Mouse (Mus musculus) heart, embryonic 12.5 days (tissue): Measurements from ENCODE around the gene Rps6ka5. TPM values are rescaled to one million over a fixed set of nuclear protein-coding genes. Genes with fewer than 3 reads are reported as not detected.

Source experiments
- ATAC-seq: fragments of 200-750 bp; cut with Nextera tagmentation; 2 replicates; pipeline ENCODE4 v1.8.0; 2017; ENCODE audit warnings: moderate TSS enrichment, moderate library complexity; ENCODE audit not compliant: insufficient number of reproducible peaks, low FRiP score
- H3K27ac ChIP-seq: fragments of 300-500 bp; sonication (generic); 2 replicates; pipeline ENCODE4 v1.5.1; 2016; ENCODE audit warnings: mild to moderate bottlenecking, moderate library complexity; ENCODE audit not compliant: poor library complexity, severe bottlenecking
- H3K27me3 ChIP-seq: fragments of 300-500 bp; sonication (generic); replicated peaks from 2 replicates; pipeline ENCODE4 v1.6.1; 2016; ENCODE audit warnings: mild to moderate bottlenecking, moderate library complexity
- H3K36me3 ChIP-seq: fragments of 300-500 bp; sonication (generic); 2 replicates; pipeline ENCODE4 v1.6.1; 2016; ENCODE audit warnings: mild to moderate bottlenecking, moderate library complexity
- H3K4me1 ChIP-seq: fragments of 300-500 bp; sonication (generic); replicated peaks from 2 replicates; pipeline ENCODE4 v1.6.1; 2016; ENCODE audit warnings: mild to moderate bottlenecking
- H3K4me2 ChIP-seq: fragments of 300-500 bp; sonication (generic); 2 replicates; pipeline ENCODE4 v1.6.1; 2016; ENCODE audit warnings: mild to moderate bottlenecking, moderate library complexity
- H3K4me3 ChIP-seq: fragments of 300-500 bp; sonication (generic); 2 replicates; pipeline ENCODE4 v1.5.1; 2016; ENCODE audit warnings: mild to moderate bottlenecking
- H3K9ac ChIP-seq: fragments of 300-500 bp; sonication (generic); 2 replicates; pipeline ENCODE4 v1.6.1; 2016; ENCODE audit warnings: mild to moderate bottlenecking, moderate library complexity
- H3K9me3 ChIP-seq: fragments of 300-500 bp; sonication (generic); replicated peaks from 2 replicates; pipeline ENCODE4 v1.6.1; 2016; ENCODE audit warnings: mild to moderate bottlenecking, moderate library complexity
- WGBS: fragments of 180-500 bp; shearing (Covaris S2); methylation state at CpG from one replicate; pipeline ENCODE4 v1.1.7; 2016; 5-methylcytosine and 5-hydroxymethylcytosine counted together
- polyA plus RNA-seq: library from polyadenylated mRNA; unstranded; fragments of >200 nt; fragmentation: Nextera tagmentation; extraction: Ambion mirVana; gene quantifications from 2 replicates; pipeline ENCODE4 v1.2.1, GENCODE M21; 2016

Gene Rps6ka5
- polyA plus RNA-seq, 1 experiment from 2014 or later, result 5.4 TPM

DNA sequence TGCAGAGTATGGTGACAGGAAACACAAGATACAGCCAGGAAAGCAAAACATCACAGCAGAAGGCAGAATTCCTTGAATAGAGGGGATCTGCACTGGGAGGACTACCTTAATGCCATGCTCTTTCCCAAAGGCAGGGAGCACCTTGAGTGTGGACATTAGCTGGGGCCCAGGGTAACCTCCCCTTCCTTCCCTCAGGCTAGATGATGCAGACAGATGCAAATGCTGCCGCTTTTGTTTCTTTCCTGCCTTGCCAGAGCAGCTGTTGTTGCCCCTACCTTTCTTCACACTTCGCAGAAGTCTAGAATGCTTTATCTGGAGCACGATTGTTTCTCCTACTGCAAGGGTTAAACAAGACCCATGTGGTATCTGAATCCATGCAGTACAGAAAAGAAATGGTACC, 34.6 kb downstream of the Rps6ka5 start:
- 53% methylated on average over 3 of the region's 3 CpGs for WGBS
- no peaks in the 10 kb centered on the region for H3K36me3 ChIP-seq
- H3K27ac ChIP-seq, result no peak overlapping the region
- H3K9me3 ChIP-seq, result no peaks in the 10 kb centered on the region
- 0 out of 2 replicates have a peak overlapping the region, but pooled peaks have one; percentile 39 for H3K9ac ChIP-seq
- H3K4me2 ChIP-seq, result no peak overlapping the region
- ATAC-seq, result no peak
- H3K27me3 ChIP-seq, result no peaks in the 10 kb centered on the region
- peaks cover 19% of the 10 kb centered on the region for H3K4me1 ChIP-seq
- H3K4me3 ChIP-seq, result no peak overlapping the region

DNA sequence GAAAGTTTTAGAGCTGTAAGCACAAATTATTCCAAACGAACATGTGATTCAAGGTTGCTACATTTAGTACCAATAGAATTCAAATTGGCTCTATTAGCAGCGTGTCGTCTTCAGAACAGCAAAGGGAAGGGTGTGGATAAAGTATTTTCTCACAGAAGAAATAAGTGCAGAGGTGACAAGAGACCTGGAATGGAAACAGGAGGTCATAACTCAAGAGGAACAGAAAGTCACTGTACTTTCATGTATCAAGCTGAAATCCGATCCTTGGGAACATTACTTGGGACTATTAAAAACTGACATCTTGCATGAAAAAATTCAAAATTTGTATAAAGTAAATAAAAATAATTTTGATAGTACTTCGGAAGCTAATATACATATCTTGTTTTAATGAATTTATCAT, 36.3 kb downstream of the Rps6ka5 start:
- Histone ChIP-seq H3K4me1 (peaks cover 18% of the 10 kb centered on the region), H3K4me2 (no peak overlapping the region), H3K4me3 (no peak overlapping the region), H3K9ac (no peak overlapping the region), H3K27ac (no peak overlapping the region), H3K27me3 (no peaks in the 10 kb centered on the region), H3K36me3 (no peaks in the 10 kb centered on the region), H3K9me3 (no peaks in the 10 kb centered on the region)
- 78% methylated on average over 5 of the region's 5 CpGs for WGBS
- ATAC-seq, result no peak

DNA sequence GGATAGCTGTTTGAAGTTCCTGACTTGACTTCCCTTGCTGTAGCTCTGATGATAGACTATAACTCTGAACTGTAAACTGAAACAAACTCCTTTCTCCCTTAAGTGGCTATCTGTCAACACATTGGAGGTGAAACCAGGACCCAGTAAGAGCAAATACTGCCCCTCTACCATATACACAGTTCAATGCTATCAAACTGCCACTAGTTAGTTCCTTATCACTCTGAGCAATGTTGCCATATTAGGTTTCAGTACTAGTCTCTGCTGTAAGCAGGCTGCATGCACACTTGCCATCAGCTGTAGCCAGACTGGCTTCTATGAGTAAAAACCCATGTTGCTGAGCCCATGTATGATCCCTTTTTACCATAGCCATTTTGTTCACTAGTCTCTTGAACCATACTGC, 38.6 kb downstream of the Rps6ka5 start:
- peaks cover 18% of the 10 kb centered on the region for H3K4me1 ChIP-seq
- no peaks in the 10 kb centered on the region for H3K9me3 ChIP-seq
- peak; percentile 53; the same call in 1 of the 2 replicates for ATAC-seq
- peak overlapping the region; percentile 60; the same call in 1 of the 2 replicates for H3K27ac ChIP-seq
- H3K27me3 ChIP-seq, result no peaks in the 10 kb centered on the region
- H3K4me2 ChIP-seq, result no peak overlapping the region
- no peak overlapping the region for H3K4me3 ChIP-seq
- H3K36me3 ChIP-seq, result no peaks in the 10 kb centered on the region
- no peak overlapping the region for H3K9ac ChIP-seq

- ATAC-seq, result no peak
- Histone ChIP-seq H3K9me3 (no peaks in the 10 kb centered on the region), H3K27me3 (no peaks in the 10 kb centered on the region), H3K4me1 (peaks cover 12% of the 10 kb centered on the region), H3K36me3 (no peaks in the 10 kb centered on the region), H3K27ac (no peak overlapping the region), H3K9ac (no peak overlapping the region), H3K4me3 (no peak overlapping the region), H3K4me2 (no peak overlapping the region)
- WGBS, result 87% methylated on average over 2 of the region's 2 CpGs
These were observed 39.8 kb downstream of the Rps6ka5 start for GRCm38 (mm10) chr12:100687001-100687400.

- Histone ChIP-seq H3K4me1 (peaks cover 9% of the 10 kb centered on the region), H3K9me3 (no peaks in the 10 kb centered on the region), H3K4me2 (no peak overlapping the region), H3K9ac (no peak overlapping the region), H3K27ac (no peak overlapping the region), H3K36me3 (no peaks in the 10 kb centered on the region), H3K27me3 (no peaks in the 10 kb centered on the region), H3K4me3 (no peak overlapping the region)
- WGBS, result 74% methylated on average over 7 of the region's 7 CpGs
- ATAC-seq, result no peak
These were observed 45.0 kb downstream of the Rps6ka5 start for GRCm38 (mm10) chr12:100681752-100682151.

- Histone ChIP-seq H3K9me3 (no peaks in the 10 kb centered on the region), H3K4me1 (peaks cover 9% of the 10 kb centered on the region), H3K4me2 (no peak overlapping the region), H3K27me3 (no peaks in the 10 kb centered on the region), H3K27ac (no peak overlapping the region), H3K9ac (no peak overlapping the region), H3K36me3 (no peaks in the 10 kb centered on the region), H3K4me3 (no peak overlapping the region)
- 52% methylated on average over 1 of the region's 1 CpGs for WGBS
- no peak for ATAC-seq
These were observed 45.5 kb downstream of the Rps6ka5 start for GRCm38 (mm10) chr12:100681241-100681640.

DNA sequence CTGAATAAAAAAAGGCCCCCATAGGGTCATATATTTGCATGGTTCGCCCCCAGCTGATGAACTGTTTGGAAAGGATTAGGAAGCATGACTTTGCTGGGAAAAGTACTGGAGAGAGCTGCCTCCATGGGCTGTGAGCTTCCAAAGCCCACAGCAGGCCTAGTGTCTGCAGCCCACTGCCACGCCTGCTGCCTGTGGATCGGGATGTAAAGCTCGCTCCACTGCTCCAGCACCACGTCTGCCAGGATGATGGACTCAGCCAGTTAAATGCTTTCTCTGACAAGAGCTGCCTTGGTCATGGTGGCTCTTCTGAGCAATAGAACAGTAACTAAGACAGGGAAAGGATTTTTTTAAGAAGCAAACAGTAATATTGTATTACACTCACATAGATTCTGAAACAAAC, 46.1 kb downstream of the Rps6ka5 start:
- H3K4me2 ChIP-seq, result no peak overlapping the region
- WGBS, result 89% methylated on average over 5 of the region's 5 CpGs
- no peak for ATAC-seq
- H3K9ac ChIP-seq, result no peak overlapping the region
- H3K27ac ChIP-seq, result no peak overlapping the region
- H3K36me3 ChIP-seq, result no peaks in the 10 kb centered on the region
- H3K4me3 ChIP-seq, result no peak overlapping the region
- no peaks in the 10 kb centered on the region for H3K9me3 ChIP-seq
- H3K27me3 ChIP-seq, result no peaks in the 10 kb centered on the region
- H3K4me1 ChIP-seq, result peaks cover 9% of the 10 kb centered on the region

- Histone ChIP-seq H3K4me1 (0 out of 2 replicates have a peak, but pooled peaks cover 10% of the 10 kb centered on the region), H3K27me3 (no peaks in the 10 kb centered on the region), H3K4me3 (no peak overlapping the region), H3K9me3 (no peaks in the 10 kb centered on the region), H3K27ac (no peak overlapping the region), H3K4me2 (no peak overlapping the region), H3K36me3 (no peaks in the 10 kb centered on the region), H3K9ac (no peak overlapping the region)
- ATAC-seq, result no peak
- 57% methylated on average over 2 of the region's 2 CpGs for WGBS
These were observed 56.1 kb downstream of the Rps6ka5 start for GRCm38 (mm10) chr12:100670647-100671199.

- Histone ChIP-seq H3K27me3 (no peaks in the 10 kb centered on the region), H3K36me3 (no peaks in the 10 kb centered on the region), H3K9ac (no peak overlapping the region), H3K9me3 (no peaks in the 10 kb centered on the region), H3K4me3 (no peak overlapping the region), H3K4me2 (no peak overlapping the region), H3K4me1 (peaks cover 13% of the 10 kb centered on the region; the same call in 1 of the 2 replicates), H3K27ac (no peak overlapping the region)
- 75% methylated on average over 4 of the region's 4 CpGs for WGBS
- ATAC-seq, result no peak
These were observed 61.5 kb downstream of the Rps6ka5 start for GRCm38 (mm10) chr12:100665294-100665693.

GRCm38 (mm10) chr12:100660076-100660475, 66.7 kb downstream of the Rps6ka5 start:
- ATAC-seq, result no peak
- 80% methylated on average over 2 of the region's 2 CpGs for WGBS
- Histone ChIP-seq H3K36me3 (no peaks in the 10 kb centered on the region), H3K9me3 (no peaks in the 10 kb centered on the region), H3K27ac (no peak overlapping the region), H3K27me3 (no peaks in the 10 kb centered on the region), H3K4me2 (no peak overlapping the region), H3K4me1 (no peaks in the 10 kb centered on the region), H3K9ac (no peak overlapping the region), H3K4me3 (no peak overlapping the region)

DNA sequence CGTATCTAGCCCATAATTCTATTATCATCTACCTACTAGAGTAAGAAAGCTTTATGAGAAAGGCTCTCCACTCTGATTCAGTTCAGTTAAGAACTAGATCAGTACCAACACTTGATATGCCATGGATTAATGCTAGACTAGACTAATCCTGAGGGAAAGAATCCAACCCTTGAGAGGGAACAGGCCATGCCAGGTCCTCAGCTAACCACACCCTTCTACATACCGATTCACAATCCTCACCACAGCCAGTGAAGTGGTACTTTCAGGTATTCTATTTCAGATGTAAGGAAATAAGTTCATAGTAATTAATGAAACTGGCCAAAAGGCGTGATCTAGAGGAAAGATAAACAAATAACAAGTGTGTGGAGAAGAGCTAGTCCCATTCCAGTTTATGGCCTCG, 70.8 kb downstream of the Rps6ka5 start:
- Histone ChIP-seq H3K4me2 (no peak overlapping the region), H3K36me3 (no peaks in the 10 kb centered on the region), H3K4me3 (no peak overlapping the region), H3K9ac (no peak overlapping the region), H3K27me3 (no peaks in the 10 kb centered on the region), H3K4me1 (0 out of 2 replicates have a peak, but pooled peaks cover 2% of the 10 kb centered on the region), H3K27ac (no peak overlapping the region), H3K9me3 (no peaks in the 10 kb centered on the region)
- WGBS, result 82% methylated on average over 4 of the region's 4 CpGs
- no peak for ATAC-seq

DNA sequence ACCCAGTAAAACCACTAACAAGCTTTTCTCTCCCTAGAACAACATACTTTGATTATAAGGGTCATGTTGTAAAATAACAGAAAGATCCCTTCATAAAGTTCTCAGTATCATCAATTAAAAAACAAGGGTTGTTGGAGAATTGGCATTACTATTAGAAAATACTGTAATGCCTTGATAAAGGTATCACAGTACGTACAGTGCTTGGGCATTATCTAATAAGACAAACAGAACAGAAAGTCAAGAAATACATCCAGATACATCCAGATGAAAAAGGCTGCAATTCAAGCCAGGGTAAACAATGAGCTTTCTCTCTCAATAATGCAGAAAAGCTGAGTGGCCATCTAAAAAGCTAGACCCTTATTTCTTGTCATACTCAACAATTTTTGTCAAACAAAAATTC, 84.8 kb downstream of the Rps6ka5 start:
- Histone ChIP-seq H3K9ac (no peak overlapping the region), H3K4me3 (no peak overlapping the region), H3K36me3 (no peaks in the 10 kb centered on the region), H3K27ac (no peak overlapping the region), H3K9me3 (no peaks in the 10 kb centered on the region), H3K4me2 (no peak overlapping the region), H3K27me3 (no peaks in the 10 kb centered on the region), H3K4me1 (peaks cover 6% of the 10 kb centered on the region; the same call in 1 of the 2 replicates)
- no peak for ATAC-seq
- WGBS, result 64% methylated on average over 1 of the region's 1 CpGs
